In the genomic region with DNA sequence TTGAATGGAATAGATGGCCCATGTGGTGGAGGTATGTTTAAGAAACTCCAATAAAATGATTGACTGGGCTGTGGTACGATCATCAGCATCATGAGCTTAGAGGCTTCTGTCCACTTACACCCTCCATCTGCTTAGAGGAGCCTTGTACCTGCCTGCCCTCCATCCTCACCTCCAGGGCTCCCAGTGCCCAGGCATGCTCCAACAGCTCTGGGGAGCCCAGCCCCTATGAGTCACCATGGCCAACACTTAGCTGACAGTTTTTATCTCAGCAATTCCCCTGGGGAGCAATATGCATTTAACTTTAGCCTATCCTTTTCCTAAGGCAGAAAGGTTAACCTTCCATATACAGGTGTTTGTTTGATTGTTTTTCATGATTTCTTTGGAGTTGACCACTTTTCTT, we compare ENCODE assay signal across 12 mouse cellular contexts.
"Had no signal": no experiment of that assay in that cellular context is flagged by ENCODE, and none has a peak within 500 bp of the region (broad histone marks: within the 10 kb centered on the region; RNA-seq: fewer than 3 reads in every experiment).

No protein-coding gene starts in this region.

- DNase-seq: gastrocnemius, postnatal 14 days; gastrocnemius, postnatal 36 days; heart, adult 11 months; heart, adult 2 months; heart, postnatal 14 days; heart, postnatal 36 days; kidney, adult 18-20 months; kidney, adult 8-10 months; kidney, postnatal 10 days; kidney, postnatal 25 days; kidney, postnatal 4 days; liver had no signal
